Mouse (Mus musculus): ENCODE results near the gene March8.

Gene March8

GRCm38 (mm10) chr6:116407956-116408657, 70.3 kb downstream of the March8 start:
- no peak for DNase-seq (ENCODE audit: low spot score)

DNA sequence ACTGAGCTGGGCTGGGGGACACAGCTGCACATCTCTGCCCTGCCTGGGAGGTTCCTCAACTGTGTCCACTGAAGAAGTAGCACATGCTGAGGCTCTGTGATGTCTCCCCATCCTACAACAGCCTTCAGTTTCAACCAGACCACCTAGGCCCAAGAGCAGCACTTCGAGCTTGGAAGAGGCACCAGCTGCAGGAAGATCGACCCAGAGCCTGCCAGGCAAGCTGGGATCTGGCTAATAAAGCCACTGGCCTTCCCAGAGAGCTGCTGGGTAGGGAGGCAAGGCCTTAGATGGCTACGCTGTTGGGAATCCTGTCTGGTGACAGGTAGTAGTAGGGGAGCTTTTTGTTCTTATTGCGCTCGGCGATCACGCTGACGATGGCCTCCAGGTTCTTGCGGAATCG, 72.6 kb downstream of the March8 start:
- DNase-seq (ENCODE audit: low spot score), result no peak

DNA sequence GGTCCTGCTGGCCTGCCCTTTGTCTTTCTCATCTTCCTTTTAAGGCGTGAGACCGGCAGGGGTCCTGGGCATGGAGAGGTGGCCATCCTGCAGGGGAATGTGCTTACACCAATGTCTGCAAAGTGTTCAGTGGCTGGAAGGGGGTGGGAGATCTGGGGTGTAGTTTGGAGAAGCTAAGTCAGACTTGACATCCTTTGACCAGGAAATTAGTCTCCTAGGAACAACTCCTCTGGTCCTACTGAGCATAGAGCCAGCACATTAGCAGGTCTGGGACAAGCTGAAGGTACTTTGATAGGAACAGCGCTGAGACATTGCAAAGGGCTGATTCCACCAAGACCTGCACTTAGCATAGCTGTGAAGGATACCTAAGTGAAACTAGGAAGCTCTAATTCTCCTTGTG, 73.9 kb downstream of the March8 start:
- no peak for DNase-seq (ENCODE audit: low spot score)

DNA sequence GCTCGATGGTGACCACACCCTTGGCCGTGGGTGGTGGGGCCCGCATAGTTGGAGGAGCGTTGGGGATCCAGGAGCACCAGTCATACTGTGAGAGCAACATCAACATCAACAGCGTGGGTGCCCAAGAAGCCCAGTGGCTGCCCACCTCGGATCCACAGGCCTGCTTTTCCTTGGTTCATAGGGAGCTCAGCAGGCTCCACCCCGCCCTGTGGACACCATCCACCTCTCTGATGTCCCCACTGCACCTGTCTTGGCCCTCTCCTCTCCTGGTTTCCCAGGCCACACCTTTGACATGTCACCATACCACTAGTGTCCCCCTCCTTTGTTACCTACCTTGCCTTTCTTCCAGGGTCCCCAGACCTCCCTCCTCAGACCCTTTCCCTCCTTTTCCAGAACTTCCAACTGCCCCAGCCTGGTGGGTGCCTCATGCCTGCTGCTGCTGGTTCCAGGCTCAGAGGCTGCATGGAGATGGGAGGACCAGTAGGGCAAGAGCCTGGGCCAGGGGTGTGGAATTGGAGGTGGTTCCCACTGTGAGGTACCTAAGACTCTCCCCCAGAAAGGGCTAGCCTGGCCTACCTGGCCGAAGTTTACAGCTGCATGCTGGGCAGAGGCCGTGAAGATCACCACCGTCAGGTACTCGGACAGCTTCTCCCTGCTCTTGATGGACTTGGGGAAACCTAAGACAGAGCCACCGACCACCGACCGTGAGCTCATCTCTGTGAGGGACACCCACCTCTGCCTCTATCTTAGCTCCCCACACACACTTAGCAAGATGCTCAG, 74.9 kb downstream of the March8 start:
- DNase-seq (ENCODE audit: low spot score), result no peak

DNA sequence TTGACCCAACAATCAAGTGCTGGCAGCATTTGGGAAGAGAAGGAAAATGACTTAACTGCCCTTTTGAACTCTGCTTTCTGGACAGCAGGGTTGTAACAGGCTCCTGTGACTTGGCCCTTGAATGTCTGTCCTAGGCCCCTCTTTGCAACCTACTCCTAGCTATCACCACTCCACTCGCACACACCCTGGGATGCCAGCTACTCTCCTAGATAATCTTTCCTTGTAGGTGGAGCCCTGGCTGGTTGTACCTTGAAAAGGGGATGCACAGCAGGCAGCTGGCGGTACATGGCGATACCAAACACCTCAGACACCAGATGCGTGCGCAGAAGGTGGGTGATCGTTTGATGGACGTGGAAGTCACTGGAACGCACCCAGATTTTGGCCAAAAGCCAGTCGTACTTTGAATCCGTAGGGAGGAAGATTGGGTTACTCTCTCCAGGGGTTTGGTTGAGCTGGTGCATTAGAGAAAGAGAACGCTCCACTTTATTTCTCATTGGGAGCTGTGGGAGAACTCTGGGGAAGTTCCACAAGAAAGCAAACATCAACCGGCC, 77.4 kb downstream of the March8 start:
- no peak for DNase-seq (ENCODE audit: low spot score)

- no peak for DNase-seq (ENCODE audit: low spot score)
Measured at GRCm38 (mm10) chr6:116416000-116416552, 78.3 kb downstream of the March8 start.

GRCm38 (mm10) chr6:116417518-116418315, 79.9 kb downstream of the March8 start:
- DNase-seq (ENCODE audit: low spot score), result no peak

- DNase-seq (ENCODE audit: low spot score), result no peak
Measured at GRCm38 (mm10) chr6:116418487-116418886, 80.7 kb downstream of the March8 start.

DNA sequence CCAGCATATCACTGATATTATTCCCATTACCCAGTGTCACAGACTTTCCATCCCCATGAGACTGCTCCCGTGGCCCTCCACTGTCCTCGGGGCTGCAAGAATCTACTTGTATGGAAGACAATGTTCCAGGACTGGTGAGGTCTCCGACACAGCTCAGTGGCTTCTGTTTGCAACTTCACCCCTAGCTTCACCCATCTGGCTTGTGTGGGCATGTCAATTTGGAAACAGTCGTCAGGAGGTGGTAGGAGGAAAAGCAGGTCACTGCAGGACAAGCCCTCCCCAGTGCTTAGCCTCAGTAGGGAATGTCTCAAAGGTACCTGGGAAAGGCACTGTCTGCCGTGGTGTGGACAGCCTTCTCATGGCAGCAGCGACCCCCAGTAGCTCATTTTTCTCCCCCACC, 81.9 kb downstream of the March8 start:
- no peak for DNase-seq (ENCODE audit: low spot score)

- DNase-seq (ENCODE audit: low spot score), result no peak
Measured at GRCm38 (mm10) chr6:116420271-116420670, 82.4 kb downstream of the March8 start.

DNA sequence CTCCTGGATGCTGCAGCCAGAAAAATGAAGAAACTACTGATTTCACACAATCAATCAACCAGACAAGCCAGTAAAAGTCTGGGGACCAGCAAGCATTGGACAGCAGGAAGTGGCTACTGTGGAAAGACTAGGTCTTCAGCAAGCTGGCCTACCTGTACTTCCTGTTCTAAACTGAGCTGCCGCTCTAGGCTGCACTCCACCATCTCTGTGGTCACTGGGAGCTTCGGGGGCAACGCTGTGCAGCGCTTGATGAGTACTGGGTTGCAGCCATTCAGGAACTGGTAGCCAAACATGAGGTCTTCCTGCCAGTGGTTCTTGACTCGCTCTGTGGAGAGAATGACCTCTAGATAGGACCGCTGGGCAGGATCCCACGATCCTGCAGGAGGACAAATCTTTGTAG, 85.2 kb downstream of the March8 start:
- DNase-seq (ENCODE audit: low spot score), result no peak

DNA sequence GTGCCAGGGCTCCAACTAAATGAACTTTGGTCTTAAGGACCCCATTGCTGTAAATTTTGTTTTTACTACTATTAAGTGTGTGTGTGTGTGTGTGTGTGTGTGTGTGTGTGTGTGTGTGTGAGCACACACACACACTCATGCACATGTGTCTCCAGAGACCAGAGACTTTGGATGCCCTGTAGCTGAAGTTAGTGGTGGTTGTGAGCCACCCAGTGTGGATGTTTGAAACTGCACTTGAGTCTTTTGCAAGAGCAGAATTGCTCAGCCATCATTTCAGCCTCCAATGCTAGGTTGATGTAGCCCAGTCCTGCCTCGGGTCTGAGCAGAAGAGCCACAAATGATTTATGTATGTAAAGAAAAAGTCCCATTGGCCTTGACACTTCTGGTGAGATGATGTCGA, 85.8 kb downstream of the March8 start:
- DNase-seq (ENCODE audit: low spot score), result no peak

GRCm38 (mm10) chr6:116427552-116427951, 89.7 kb downstream of the March8 start:
- DNase-seq (ENCODE audit: low spot score), result no peak

GRCm38 (mm10) chr6:116428282-116428681, 90.5 kb downstream of the March8 start:
- DNase-seq (ENCODE audit: low spot score), result no peak

DNA sequence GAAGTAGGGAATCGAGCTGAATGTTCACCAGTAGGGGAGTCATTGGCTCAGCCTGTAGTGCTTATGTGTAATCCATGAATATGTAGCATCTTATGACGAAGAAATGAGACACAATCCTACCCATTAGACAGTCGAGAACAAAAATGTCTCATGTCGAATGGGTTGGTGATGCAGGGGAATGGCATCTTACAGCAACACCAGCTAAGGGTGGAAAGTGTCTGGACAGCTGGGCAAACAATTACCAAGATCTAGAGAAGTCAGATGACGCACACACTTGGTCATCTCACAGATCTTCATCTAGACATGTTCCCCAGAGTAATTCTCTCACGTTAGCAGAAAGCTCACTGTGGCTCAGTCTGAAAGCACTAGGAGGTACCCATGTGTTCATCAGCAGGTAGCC, 101.0 kb downstream of the March8 start:
- DNase-seq (ENCODE audit: low spot score), result no peak

DNA sequence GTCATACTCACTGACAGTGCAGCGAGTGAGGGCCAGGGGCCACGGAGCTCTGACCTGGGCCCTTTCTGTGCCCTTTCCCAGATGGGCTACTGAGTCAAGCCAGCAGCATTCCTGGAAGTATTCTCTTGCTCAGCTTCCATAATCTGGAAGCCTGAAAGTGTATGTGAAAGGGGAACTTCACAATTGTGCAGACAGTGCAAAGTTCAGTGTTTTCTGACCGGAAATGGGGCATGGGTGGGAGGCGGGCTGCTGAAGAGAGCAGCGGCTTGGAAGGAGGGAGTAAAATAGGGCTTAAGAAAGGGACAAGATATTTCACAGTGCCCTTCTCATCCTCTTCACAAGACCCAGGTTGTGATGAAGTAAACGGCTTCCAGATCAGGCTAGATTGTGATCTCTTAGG, 101.7 kb downstream of the March8 start:
- DNase-seq (ENCODE audit: low spot score), result no peak

- no peak for DNase-seq (ENCODE audit: low spot score)
Measured at GRCm38 (mm10) chr6:116440447-116440846, 102.6 kb downstream of the March8 start.

GRCm38 (mm10) chr6:116440849-116441248, 103.0 kb downstream of the March8 start:
- DNase-seq (ENCODE audit: low spot score), result no peak

GRCm38 (mm10) chr6:116455781-116456180, 118.0 kb downstream of the March8 start:
- DNase-seq (ENCODE audit: low spot score), result no peak

DNA sequence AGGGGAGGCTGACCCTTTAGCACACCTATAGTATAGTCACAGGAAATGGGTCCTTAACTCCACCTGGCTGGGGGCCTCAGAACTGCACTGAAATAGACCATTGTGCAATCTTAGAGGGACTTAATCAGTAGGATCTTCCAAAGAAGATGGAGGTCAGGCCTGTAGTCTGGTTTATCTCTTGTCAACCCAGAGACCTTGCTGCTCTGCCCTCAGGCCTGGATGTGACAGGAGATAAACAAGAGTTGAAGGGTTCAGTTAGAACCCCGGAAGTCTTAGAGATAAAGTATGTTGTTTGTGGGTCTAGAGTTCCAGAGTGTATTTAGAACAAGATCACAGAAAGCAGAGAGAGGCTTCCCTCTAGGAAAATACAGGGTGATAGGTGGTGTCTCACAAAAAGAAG, 118.7 kb downstream of the March8 start:
- no peak for DNase-seq (ENCODE audit: low spot score)

DNA sequence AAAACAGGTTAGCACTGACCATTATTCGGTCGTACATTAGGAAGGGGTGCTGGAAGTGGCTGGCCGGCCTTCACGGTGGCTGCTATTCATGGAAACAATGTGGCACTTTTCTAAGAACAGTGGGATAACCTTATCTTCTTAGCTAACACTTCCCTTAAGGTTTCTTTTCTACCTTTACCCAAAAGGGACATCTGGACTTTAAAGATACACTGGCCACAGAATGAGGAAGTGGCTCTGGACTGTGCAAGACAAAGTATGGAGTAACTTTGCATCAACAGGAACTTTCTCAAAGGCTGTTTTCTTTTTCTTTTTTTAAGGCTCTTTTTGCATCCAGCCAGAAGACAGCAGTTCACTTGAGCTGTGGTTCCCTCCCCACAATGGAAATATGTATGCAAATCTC, 120.9 kb downstream of the March8 start:
- DNase-seq (ENCODE audit: low spot score), result no peak
